Mouse (Mus musculus) CD4-positive, CD25-positive, alpha-beta regulatory T cell, adult 9 weeks (primary cell): ENCODE measurements around the gene Spaca7. TPM values are rescaled to one million over a fixed set of nuclear protein-coding genes. Genes with fewer than 3 reads are reported as not detected.

ENCODE experiments used
- polyA plus RNA-seq: library from polyadenylated mRNA; unstranded; fragments of 100-300 nt; shearing (Covaris generic); gene quantifications from one replicate; pipeline ENCODE4 v1.2.1, GENCODE M21; 2017

The Spaca7 gene
- polyA plus RNA-seq = not detected

GRCm38 (mm10) chr8:12572814-12573534 is at the start of gene Spaca7:
TSS of gene Spaca7 (plus strand) at chr8:12573029.

Other genes starting within 250 kb of the Spaca7 start
- not detected for gene Sox1, start 177.7 kb upstream of the Spaca7 start, polyA plus RNA-seq
- gene Tubgcp3, start 99.2 kb downstream of the Spaca7 start, polyA plus RNA-seq = 76.2 TPM
- gene Atp11a, start 184.0 kb downstream of the Spaca7 start, polyA plus RNA-seq = 5.1 TPM